Mouse (Mus musculus) limb, embryonic 14.5 days (tissue): ENCODE data around the gene Pla2g2f. TPM values are rescaled to one million over a fixed set of nuclear protein-coding genes. Genes with fewer than 3 reads are reported as not detected.
A peak's percentile ranks its signal among the peaks of the same experiment; 100 is the strongest.

Experiments used
- ATAC-seq: fragments of 200-750 bp; cut with Nextera tagmentation; 2 replicates; pipeline ENCODE4 v1.8.0; 2017; ENCODE audit warnings: low read depth, moderate number of reproducible peaks, moderate TSS enrichment; ENCODE audit not compliant: low FRiP score
- DNase-seq: peaks from one replicate; pipeline ENCODE4 v3.0.0-alpha.2; 2015; ENCODE audit warnings: low spot score
- H3K27ac ChIP-seq: fragments of 300-500 bp; sonication (generic); replicated peaks from 2 replicates; pipeline ENCODE4 v1.5.1; 2014; ENCODE audit warnings: low read depth, mild to moderate bottlenecking, low read length, moderate library complexity, mixed read lengths
- H3K27me3 ChIP-seq: fragments of 300-500 bp; sonication (generic); 2 replicates; pipeline ENCODE4 v1.6.1; 2014; ENCODE audit warnings: low read length, mixed read lengths; ENCODE audit not compliant: control insufficient read depth, insufficient read depth
- H3K36me3 ChIP-seq: fragments of 300-500 bp; sonication (generic); 2 replicates; pipeline ENCODE4 v1.6.1; 2014; ENCODE audit warnings: mild to moderate bottlenecking, low read length, moderate library complexity, mixed read lengths; ENCODE audit not compliant: control insufficient read depth, insufficient read depth
- H3K4me1 ChIP-seq: fragments of 300-500 bp; sonication (generic); 2 replicates; pipeline ENCODE4 v1.6.1; 2014; ENCODE audit warnings: antibody characterized with exemption, low read length, mixed read lengths; ENCODE audit not compliant: control insufficient read depth, insufficient read depth
- H3K4me2 ChIP-seq: fragments of 300-500 bp; sonication (generic); replicated peaks from 2 replicates; pipeline ENCODE4 v1.6.1; 2014; ENCODE audit warnings: low read depth, mild to moderate bottlenecking, low read length, moderate library complexity; ENCODE audit not compliant: severe bottlenecking
- H3K4me3 ChIP-seq: fragments of 300-500 bp; sonication (generic); replicated peaks from 2 replicates; pipeline ENCODE4 v1.5.1; 2014; ENCODE audit warnings: low read length
- H3K9ac ChIP-seq: fragments of 300-500 bp; sonication (generic); 2 replicates; pipeline ENCODE4 v1.6.1; 2014; ENCODE audit warnings: mild to moderate bottlenecking, low read depth, low read length, moderate library complexity; ENCODE audit not compliant: severe bottlenecking
- H3K9me3 ChIP-seq: fragments of 300-500 bp; sonication (generic); 2 replicates; pipeline ENCODE4 v1.6.1; 2016; ENCODE audit warnings: low read length; ENCODE audit not compliant: control insufficient read depth
- POLR2A ChIP-seq: fragments of 200-500 bp; IDR thresholded peaks from 2 replicates; pipeline ENCODE4 v1.8.0; 2012; ENCODE audit warnings: inconsistent platforms, mild to moderate bottlenecking, moderate library complexity, borderline replicate concordance; ENCODE audit not compliant: insufficient read depth, insufficient read length; ENCODE audit errors: extremely low read depth
- whole genome bisulfite sequencing: fragments of 180-500 bp; shearing (Covaris S2); extraction: QIAGEN DNeasy Blood & Tissue Kit; methylation state at CpG from one replicate; pipeline ENCODE4 v1.1.7; 2014; 5-methylcytosine and 5-hydroxymethylcytosine counted together
- polyA plus RNA-seq, 2 experiments: library from polyadenylated mRNA; depleted of rRNA in 1 of 2; stranded (reverse) in 1 of 2; unstranded in 1 of 2; fragments of >200 nt; fragmentation: Nextera tagmentation in 1 of 2; extraction: Ambion mirVana in 1 of 2; gene quantifications; 2 replicates each; pipeline versions ENCODE4 v1.2.1 to v1.2.3; 2012 to 2014

Pla2g2f gene
- polyA plus RNA-seq, 2 experiments = 11.9 to 15.7 TPM

DNA sequence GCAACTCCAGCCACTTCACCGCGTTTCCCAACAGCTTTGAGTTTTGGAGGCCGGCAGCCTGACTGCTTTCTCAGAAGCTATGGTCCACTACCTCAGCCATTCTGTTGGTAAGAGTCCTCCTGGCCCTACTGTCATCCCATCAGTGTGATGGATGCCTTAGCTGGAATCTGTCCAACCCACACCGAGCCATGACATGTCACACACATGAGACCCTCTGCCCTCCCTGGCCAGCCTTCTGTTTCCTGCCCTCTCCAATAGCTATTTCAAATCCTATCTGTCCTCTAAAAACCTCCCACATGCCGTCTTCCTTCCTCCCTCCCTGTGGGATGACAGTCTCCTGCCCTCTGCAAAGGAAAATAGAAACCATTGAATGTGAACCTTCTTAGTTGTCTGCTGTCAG, 31.7 kb downstream of the Pla2g2f start:
- DNase-seq (no peak), ATAC-seq (no peak)
- no peaks in the 10 kb centered on the region for H3K27me3 ChIP-seq
- no peak overlapping the region for H3K4me2 ChIP-seq
- no peak overlapping the region for H3K4me3 ChIP-seq
- no peak overlapping the region for H3K27ac ChIP-seq
- H3K9ac ChIP-seq = no peak overlapping the region
- no peak for TF ChIP-seq POLR2A
- peaks cover 21% of the 10 kb centered on the region for H3K4me1 ChIP-seq
- H3K9me3 ChIP-seq = no peaks in the 10 kb centered on the region
- WGBS = 76% methylated on average over 5 of the region's 5 CpGs
- H3K36me3 ChIP-seq = no peaks in the 10 kb centered on the region

DNA sequence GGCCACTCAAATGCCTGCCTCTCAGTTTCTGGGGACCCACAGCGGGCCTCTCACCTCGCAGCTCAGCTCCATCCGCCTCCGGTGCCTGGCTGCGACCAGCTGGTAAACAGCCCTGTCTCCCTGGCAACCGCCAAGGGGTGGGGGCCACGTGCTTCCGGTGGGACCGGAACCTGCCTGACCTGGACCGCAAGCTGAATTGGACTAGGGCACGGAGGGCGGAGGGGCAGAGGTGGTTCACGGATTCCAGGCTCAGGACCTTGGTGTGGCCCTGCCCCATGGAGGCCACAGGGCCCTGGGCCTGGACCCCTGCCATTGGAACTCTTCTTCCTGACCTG, 32.3 kb downstream of the Pla2g2f start:
- Histone ChIP-seq H3K9me3 (no peaks in the 10 kb centered on the region), H3K27ac (no peak overlapping the region; the same call in 1 of the 2 replicates), H3K4me3 (peak overlapping the region; percentile 26), H3K27me3 (no peaks in the 10 kb centered on the region), H3K4me2 (peak overlapping the region; percentile 57), H3K4me1 (peaks cover 21% of the 10 kb centered on the region), H3K36me3 (no peaks in the 10 kb centered on the region), H3K9ac (peak overlapping the region; percentile 46)
- no peak for TF ChIP-seq POLR2A
- WGBS = 4% methylated on average over 13 of the region's 13 CpGs
- ATAC-seq (peak; percentile 77; the same call in 1 of the 2 replicates), DNase-seq (peak; percentile 57)

DNA sequence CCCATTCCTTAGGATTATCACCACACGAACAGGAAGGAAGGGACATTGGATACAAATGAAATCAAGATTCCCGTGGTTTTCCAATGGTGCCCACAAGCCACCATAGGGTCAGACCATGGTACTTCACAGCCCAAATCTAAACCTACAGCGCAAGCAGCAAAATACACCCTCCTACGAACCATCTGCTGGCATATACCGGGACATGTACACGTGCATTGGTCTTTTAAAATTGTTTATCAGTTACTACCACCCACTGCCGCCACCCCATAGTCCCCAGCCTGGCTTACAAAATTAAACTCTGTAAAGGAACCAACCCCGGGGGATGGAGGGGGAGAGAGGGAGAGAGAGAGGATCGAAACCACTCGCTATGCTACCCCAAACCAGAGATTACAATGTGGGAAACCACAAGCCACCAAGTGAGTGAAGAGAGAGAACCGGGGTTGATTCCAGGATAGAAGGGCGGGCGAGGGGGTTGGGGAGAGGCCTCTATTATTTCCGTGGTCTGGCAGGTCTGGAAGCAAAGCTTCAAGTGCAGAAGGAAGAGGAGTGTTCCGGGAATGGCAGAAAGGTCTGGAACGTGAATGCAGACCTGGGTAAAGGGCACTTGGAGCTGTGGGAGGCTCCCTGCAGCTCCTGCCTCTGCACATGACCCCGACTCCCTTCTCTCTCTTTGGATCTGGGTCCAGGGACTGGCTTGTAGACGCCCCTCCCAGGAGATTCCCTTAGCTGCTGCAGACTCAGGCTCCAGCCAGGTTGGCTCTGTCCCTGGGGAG, 32.9 kb downstream of the Pla2g2f start, which contains the start of gene Pla2g2c:
TSS of gene Pla2g2c (plus strand) at position 439 of the 773 bp plus-strand sequence.
- Histone ChIP-seq H3K27me3 (no peaks in the 10 kb centered on the region), H3K4me2 (peak within 1 kb of the TSS; percentile 57), H3K9me3 (no peaks in the 10 kb centered on the region), H3K9ac (peak within 1 kb of the TSS; percentile 46), H3K36me3 (no peaks in the 10 kb centered on the region), H3K4me3 (peak within 1 kb of the TSS; percentile 26), H3K4me1 (peaks cover 21% of the 10 kb centered on the region), H3K27ac (no peak within 1 kb of the TSS; the same call in 1 of the 2 replicates)
- no peak for TF ChIP-seq POLR2A
- 42% methylated on average over 17 of the region's 18 CpGs for WGBS
- DNase-seq (no peak), ATAC-seq (no peak)

DNA sequence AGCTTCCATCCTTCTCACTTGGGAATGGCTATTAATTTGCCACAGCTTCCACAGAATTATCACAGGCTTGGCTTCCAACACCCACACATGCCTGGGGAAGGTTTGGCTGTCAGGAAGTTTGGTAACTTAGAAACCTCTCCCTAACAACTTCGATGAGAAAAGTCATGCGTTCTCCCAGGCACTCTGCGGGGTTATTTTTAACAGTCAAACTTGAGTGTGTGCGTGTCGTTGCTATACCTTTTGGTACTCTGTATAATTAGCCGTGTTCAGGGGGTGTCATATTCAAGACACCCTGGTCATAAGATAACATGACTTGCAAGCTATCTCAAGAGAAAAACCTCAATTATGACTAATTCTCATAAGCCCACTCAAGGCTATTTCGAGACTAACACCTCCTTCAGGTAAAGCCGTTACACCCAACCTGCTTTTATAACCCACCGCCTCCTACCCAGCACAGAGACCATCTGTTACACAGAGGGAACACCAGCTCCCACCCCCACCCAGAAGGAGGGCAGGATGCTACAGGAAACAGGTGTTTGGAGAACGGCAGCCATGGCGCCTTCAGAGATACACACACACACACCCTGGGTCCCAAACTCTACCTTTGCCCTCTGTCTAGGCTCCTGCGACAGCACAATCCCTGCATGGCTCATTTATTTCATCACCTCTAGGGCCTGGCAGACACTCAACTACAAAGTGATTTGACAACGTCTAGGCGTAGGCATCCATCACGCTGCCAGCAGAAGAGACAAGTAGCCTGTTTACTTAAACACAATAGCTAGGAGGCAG, 33.7 kb downstream of the Pla2g2f start:
- WGBS = 48% methylated on average over 15 of the region's 15 CpGs
- no peaks in the 10 kb centered on the region for H3K9me3 ChIP-seq
- no peak overlapping the region for H3K4me2 ChIP-seq
- no peaks in the 10 kb centered on the region for H3K36me3 ChIP-seq
- no peak overlapping the region for H3K4me3 ChIP-seq
- no peaks in the 10 kb centered on the region for H3K27me3 ChIP-seq
- peaks cover 21% of the 10 kb centered on the region for H3K4me1 ChIP-seq
- DNase-seq (no peak), ATAC-seq (no peak)
- no peak overlapping the region for H3K27ac ChIP-seq
- no peak for TF ChIP-seq POLR2A
- H3K9ac ChIP-seq = no peak overlapping the region

DNA sequence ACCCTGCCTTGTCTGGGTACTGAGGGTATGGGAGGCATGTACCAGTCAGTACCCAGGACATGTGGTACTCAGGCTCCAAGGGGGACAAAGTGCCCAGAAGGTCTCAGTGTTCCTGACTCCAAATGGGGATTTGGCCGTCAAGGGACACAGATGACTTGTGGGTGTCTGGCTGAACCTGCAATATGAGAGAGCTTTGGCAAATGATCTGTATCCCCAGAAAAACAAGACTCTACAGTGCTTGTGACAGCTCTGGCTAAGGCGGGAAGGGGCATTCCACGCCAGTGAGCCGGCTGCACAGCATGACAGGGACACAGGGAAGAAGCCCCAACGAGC, 38.2 kb downstream of the Pla2g2f start:
- Histone ChIP-seq H3K4me2 (no peak overlapping the region), H3K4me3 (no peak overlapping the region), H3K27ac (no peak overlapping the region), H3K9ac (no peak overlapping the region), H3K9me3 (no peaks in the 10 kb centered on the region), H3K27me3 (no peaks in the 10 kb centered on the region), H3K36me3 (no peaks in the 10 kb centered on the region), H3K4me1 (peaks cover 8% of the 10 kb centered on the region; the same call in 1 of the 2 replicates)
- DNase-seq (no peak), ATAC-seq (no peak)
- no peak for TF ChIP-seq POLR2A
- WGBS = 74% methylated on average over 5 of the region's 5 CpGs
